Mouse (Mus musculus): ENCODE data around the gene Olfr963. TPM values are rescaled to one million over a fixed set of nuclear protein-coding genes. Genes with fewer than 3 reads are reported as not detected.

The Olfr963 gene
- polyA plus RNA-seq (2012; rRNA removed), result not detected in 2 replicates

DNA sequence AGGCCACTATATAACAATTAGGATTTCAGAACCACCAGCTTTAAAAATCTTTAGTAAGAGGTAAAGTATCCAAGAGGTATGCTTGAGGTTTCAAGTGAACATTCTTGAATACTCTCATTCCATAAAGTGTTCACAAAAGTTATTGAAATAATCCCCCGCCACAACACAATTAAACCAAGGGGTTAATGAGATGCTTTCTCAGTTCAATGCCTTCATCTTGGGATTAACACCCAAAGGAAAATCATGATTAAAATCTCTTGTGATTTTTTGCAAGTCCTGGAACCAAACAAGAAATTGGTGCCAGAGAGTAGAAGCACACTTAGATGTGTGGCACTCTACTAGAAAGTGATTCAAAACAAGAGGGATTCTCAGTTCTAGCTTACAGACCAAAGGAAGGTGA lies at the start of gene Olfr963:
Gene Olfr963 (plus strand): TSS at position 301 of the 400 bp plus-strand sequence.

DNA sequence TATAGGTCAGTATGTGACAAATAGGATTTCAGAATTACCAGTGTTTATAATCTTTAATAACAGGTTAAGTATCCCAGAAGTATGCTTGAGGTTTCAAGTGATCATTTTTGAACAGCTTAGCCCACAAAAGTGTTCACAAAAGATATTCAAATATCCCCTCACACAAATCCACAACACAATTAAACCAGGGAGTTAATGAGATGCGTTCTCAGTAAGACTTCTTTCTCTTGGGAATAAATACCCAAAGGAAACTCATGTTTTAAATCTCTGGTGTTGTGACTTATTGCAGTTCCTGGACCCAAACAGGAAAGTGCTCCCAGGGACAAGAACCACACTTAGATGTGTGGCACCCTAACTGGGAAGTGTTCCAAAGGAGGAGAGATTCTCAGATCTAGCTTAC lies 45.9 kb upstream of the Olfr963 start, which contains the start of gene Olfr960:
Gene Olfr960 (plus strand): TSS at position 301 of the 400 bp plus-strand sequence.

GRCm38 (mm10) chr9:39644785-39645184 lies 22.2 kb upstream of the Olfr963 start, which contains the start of gene Olfr961:
Gene Olfr961 (plus strand): TSS chr9:39645085.

DNA sequence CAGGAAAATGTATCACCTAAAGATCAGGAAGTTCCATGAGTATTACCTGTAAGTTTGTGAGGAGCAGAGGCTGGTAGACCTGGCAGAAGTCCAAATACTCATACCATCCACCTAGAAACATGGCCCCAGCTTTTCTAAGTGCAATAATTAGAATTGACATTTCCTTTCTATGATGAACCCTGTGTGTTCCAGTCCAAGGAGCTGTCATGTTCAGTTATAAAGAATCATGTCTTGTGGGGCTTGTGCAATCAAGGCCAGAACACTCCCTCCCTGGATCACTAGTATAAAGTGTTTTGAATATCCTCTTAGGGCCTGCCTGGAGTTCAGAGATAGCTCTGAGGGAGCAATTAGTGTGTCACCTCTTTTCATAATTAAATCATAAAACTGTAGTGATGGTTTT lies 40.0 kb downstream of the Olfr963 start, which contains the start of gene Olfr149:
Gene Olfr149 (minus strand): TSS at position 101 of the 400 bp plus-strand sequence.

GRCm38 (mm10) chr9:39711053-39711452 lies 44.0 kb downstream of the Olfr963 start, which contains the start of gene Olfr965:
Gene Olfr965 (plus strand): TSS chr9:39711353.

Other genes starting within 250 kb of the Olfr963 start
- not detected in 2 replicates for gene Olfr952, start 240.1 kb upstream of the Olfr963 start, polyA plus RNA-seq (2012; rRNA removed)
- not detected in 2 replicates for gene Olfr954, start 210.5 kb upstream of the Olfr963 start, polyA plus RNA-seq (2012; rRNA removed)
- not detected in 2 replicates for gene Olfr955, start 195.3 kb upstream of the Olfr963 start, polyA plus RNA-seq (2012; rRNA removed)
- not detected in 2 replicates for gene Olfr44, start 173.2 kb upstream of the Olfr963 start, polyA plus RNA-seq (2012; rRNA removed)
- gene Olfr957, start 151.4 kb upstream of the Olfr963 start, polyA plus RNA-seq (2012; rRNA removed), result not detected in 2 replicates
- gene Olfr958, start 113.2 kb upstream of the Olfr963 start, polyA plus RNA-seq (2012; rRNA removed), result not detected in 2 replicates
- gene Olfr959, start 91.6 kb upstream of the Olfr963 start, polyA plus RNA-seq (2012; rRNA removed), result not detected in 2 replicates
- 1.2 and 2.3 TPM in 2 replicates for gene AW551984, start 62.8 kb upstream of the Olfr963 start, polyA plus RNA-seq (2012; rRNA removed)
- gene Olfr148, start 56.5 kb upstream of the Olfr963 start, polyA plus RNA-seq (2012; rRNA removed), result not detected in 2 replicates
- not detected in 2 replicates for gene Olfr960, start 45.8 kb upstream of the Olfr963 start, polyA plus RNA-seq (2012; rRNA removed)
- gene Olfr961, start 22.1 kb upstream of the Olfr963 start, polyA plus RNA-seq (2012; rRNA removed), result not detected in 2 replicates
- gene Olfr149, start 39.9 kb downstream of the Olfr963 start, polyA plus RNA-seq (2012; rRNA removed), result not detected in 2 replicates
- not detected in 2 replicates for gene Olfr965, start 44.1 kb downstream of the Olfr963 start, polyA plus RNA-seq (2012; rRNA removed)
- gene Olfr150, start 63.8 kb downstream of the Olfr963 start, polyA plus RNA-seq (2012; rRNA removed), result not detected in 2 replicates
- not detected in 2 replicates for gene Olfr967, start 79.0 kb downstream of the Olfr963 start, polyA plus RNA-seq (2012; rRNA removed)
- gene Olfr968, start 116.0 kb downstream of the Olfr963 start, polyA plus RNA-seq (2012; rRNA removed), result not detected in 2 replicates
- gene Olfr969, start 123.7 kb downstream of the Olfr963 start, polyA plus RNA-seq (2012; rRNA removed), result not detected in 2 replicates
- not detected in 2 replicates for gene Olfr970, start 141.7 kb downstream of the Olfr963 start, polyA plus RNA-seq (2012; rRNA removed)
- gene Olfr971, start 169.7 kb downstream of the Olfr963 start, polyA plus RNA-seq (2012; rRNA removed), result not detected in 2 replicates
- not detected in 2 replicates for gene Olfr972, start 199.2 kb downstream of the Olfr963 start, polyA plus RNA-seq (2012; rRNA removed)
- not detected in 2 replicates for gene Olfr229, start 240.1 kb downstream of the Olfr963 start, polyA plus RNA-seq (2012; rRNA removed)

Measured in liver, embryonic 14 days (tissue).